Mouse (Mus musculus): ENCODE data around the gene Spata16. TPM values are rescaled to one million over a fixed set of nuclear protein-coding genes. Genes with fewer than 3 reads are reported as not detected.

The Spata16 gene
- total and polyA plus RNA-seq, 3 experiments = not detected

DNA sequence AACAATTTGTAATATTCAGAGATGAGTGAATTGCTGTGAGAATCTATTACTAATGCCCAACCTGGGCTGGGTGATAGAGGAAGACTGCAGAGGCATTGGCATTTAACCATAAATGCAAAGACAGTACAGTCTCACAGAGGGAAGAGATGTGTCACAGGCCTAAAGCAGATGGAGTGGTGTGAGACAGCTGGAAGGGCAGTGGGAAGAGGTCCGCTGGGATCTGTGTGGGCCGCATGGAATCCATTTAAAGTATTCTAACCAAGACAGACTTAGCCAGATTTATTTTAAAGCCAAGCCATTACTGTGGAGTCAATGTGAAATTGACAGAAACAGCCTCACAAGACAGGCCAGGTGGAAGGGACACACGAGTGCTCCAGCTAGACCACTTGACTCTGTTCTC lies 343.0 kb downstream of the Spata16 start:
- no peak overlapping the region for H3K9ac ChIP-seq (ENCODE audit: insufficient read depth, low read depth)
- in situ Hi-C loops (cut with MboI; ENCODE audit: low pct_ligation_motif_present, low pct_unique_long_range_greater_than_20kb, low sequenced_read_pairs) = no loop called here
- H3K27ac ChIP-seq (ENCODE audit: insufficient read depth, low read depth) = no peak overlapping the region
- no peaks in the 10 kb centered on the region for H3K27me3 ChIP-seq (replicated peaks)
- H3K9me3 ChIP-seq (replicated peaks; ENCODE audit: low read length) = no peaks in the 10 kb centered on the region
- H3K4me3 ChIP-seq (replicated peaks in 1 of 3; ENCODE audit: low read depth in 2 of 3, low read length in 2 of 3, poor library complexity in 1 of 3) = no peak overlapping the region
- TF ChIP-seq CTCF (conservative IDR thresholded peaks at IDR 0.05 in 1 of 2, IDR thresholded peaks at IDR 0.05 in 1 of 2; ENCODE audit: low read depth in 2 of 2, low read length in 2 of 2) (no peak), CHD2 (IDR thresholded peaks at IDR 0.05; ENCODE audit: low read length) (no peak), MEF2A (IDR thresholded peaks at IDR 0.05; ENCODE audit: borderline replicate concordance, low read depth, low read length) (no peak), POLR2A (IDR thresholded peaks at IDR 0.05; ENCODE audit: low read depth, low read length) (no peak), UBTF (IDR thresholded peaks at IDR 0.05; ENCODE audit: low read depth, low read length) (no peak), SIN3A (IDR thresholded peaks at IDR 0.05; ENCODE audit: low read length) (no peak), TCF12 (IDR thresholded peaks at IDR 0.05; ENCODE audit: low read depth, low read length) (no peak), MYC (IDR thresholded peaks at IDR 0.05; ENCODE audit: low read depth, low read length) (no peak), GABPA (IDR thresholded peaks at IDR 0.05; ENCODE audit: insufficient replicate concordance, low read depth, low read length) (no peak), USF1 (IDR thresholded peaks at IDR 0.05; ENCODE audit: low read depth, low read length) (no peak), BHLHE40 (IDR thresholded peaks at IDR 0.05; ENCODE audit: low read depth, low read length) (no peak), E2F4 (IDR thresholded peaks at IDR 0.05; ENCODE audit: insufficient replicate concordance, low read depth, low read length) (no peak), TBP (conservative IDR thresholded peaks at IDR 0.05; ENCODE audit: low read depth, low read length) (no peak), ZKSCAN1 (IDR thresholded peaks at IDR 0.05; ENCODE audit: borderline replicate concordance, low read depth, low read length) (no peak), CHD1 (IDR thresholded peaks at IDR 0.05; ENCODE audit: low read depth, low read length) (no peak)
- H3K79me2 ChIP-seq (replicated peaks; ENCODE audit: control insufficient read depth, extremely low read depth, insufficient read depth, poor library complexity, severe bottlenecking) = no peaks in the 10 kb centered on the region
- H3K4me2 ChIP-seq (ENCODE audit: insufficient read depth, low read depth, poor library complexity, severe bottlenecking) = no peak overlapping the region
- no peak for DNase-seq (ENCODE audit: extremely low read depth)
- H3K4me1 ChIP-seq (ENCODE audit: control insufficient read depth in 1 of 2, insufficient read depth in 2 of 2) = no peaks in the 10 kb centered on the region
- H3K36me3 ChIP-seq (replicated peaks in 1 of 2; ENCODE audit: control insufficient read depth in 1 of 2, insufficient read depth in 1 of 2, low read length in 1 of 2) = no peaks in the 10 kb centered on the region
- dilution Hi-C loops (cut with MboI; ENCODE audit: extremely low pct_ligation_motif_present, extremely low pct_unique_long_range_greater_than_20kb, low sequenced_read_pairs) = no loop called here

DNA sequence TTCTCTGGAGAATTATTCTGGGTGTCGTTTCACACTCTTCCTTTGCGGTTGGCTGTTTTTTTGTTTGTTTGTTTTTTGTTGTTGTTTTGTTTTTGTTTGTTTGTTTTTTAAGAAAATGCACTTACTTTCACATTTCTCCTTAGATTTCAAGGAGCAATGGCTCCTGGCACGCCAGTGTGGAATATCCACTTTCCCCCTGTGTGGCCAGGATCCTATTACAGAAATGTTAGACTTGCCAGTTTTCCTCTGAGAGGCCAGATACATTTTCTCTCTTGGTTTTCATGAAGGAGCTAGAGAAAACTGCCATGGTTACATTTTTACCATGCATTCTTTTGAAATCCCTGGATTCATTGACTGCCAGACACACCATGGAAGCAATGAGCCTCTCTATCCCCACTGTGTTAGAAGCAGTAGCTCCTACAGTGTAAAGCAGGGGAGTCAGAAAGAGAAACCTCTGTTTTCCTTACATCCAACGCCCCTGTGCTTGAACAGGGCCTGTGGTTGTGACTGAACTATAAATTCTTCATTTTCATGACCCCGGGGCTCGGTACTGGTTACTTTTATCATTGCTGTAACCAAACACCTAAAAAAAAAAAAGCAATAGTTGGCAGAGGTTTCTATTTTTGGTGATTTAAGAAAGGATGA lies 344.7 kb downstream of the Spata16 start:
- TF ChIP-seq ZNF384 (IDR thresholded peaks at IDR 0.05; ENCODE audit: low read depth, low read length) (no peak), MXI1 (IDR thresholded peaks at IDR 0.05; ENCODE audit: low read depth, low read length) (no peak), E2F4 (IDR thresholded peaks at IDR 0.05; ENCODE audit: insufficient replicate concordance, low read depth, low read length) (no peak), MAFK (IDR thresholded peaks at IDR 0.05; ENCODE audit: insufficient replicate concordance, low read length) (no peak), MAX (IDR thresholded peaks at IDR 0.05; ENCODE audit: low read length) (no peak), RAD21 (IDR thresholded peaks at IDR 0.05; ENCODE audit: low read depth, low read length) (no peak), MYC (IDR thresholded peaks at IDR 0.05; ENCODE audit: low read depth, low read length) (no peak), RCOR1 (conservative IDR thresholded peaks at IDR 0.05; ENCODE audit: low read depth, low read length) (no peak), ZC3H11A (IDR thresholded peaks at IDR 0.05; ENCODE audit: low read depth, low read length) (no peak), MEF2A (IDR thresholded peaks at IDR 0.05; ENCODE audit: borderline replicate concordance, low read depth, low read length) (no peak)
- no peaks in the 10 kb centered on the region for H3K4me1 ChIP-seq (ENCODE audit: control insufficient read depth in 1 of 2, insufficient read depth in 2 of 2)
- no peak overlapping the region for H3K9ac ChIP-seq (ENCODE audit: insufficient read depth, low read depth)
- dilution Hi-C loops (cut with MboI; ENCODE audit: extremely low pct_ligation_motif_present, extremely low pct_unique_long_range_greater_than_20kb, low sequenced_read_pairs) (no loop called here), in situ Hi-C loops (cut with MboI; ENCODE audit: low pct_ligation_motif_present, low pct_unique_long_range_greater_than_20kb, low sequenced_read_pairs) (no loop called here)
- no peak for DNase-seq (ENCODE audit: extremely low read depth)
- H3K4me3 ChIP-seq (replicated peaks in 1 of 3; ENCODE audit: low read depth in 2 of 3, low read length in 2 of 3, poor library complexity in 1 of 3) = no peak overlapping the region
- no peak overlapping the region for H3K4me2 ChIP-seq (ENCODE audit: insufficient read depth, low read depth, poor library complexity, severe bottlenecking)
- H3K79me2 ChIP-seq (replicated peaks; ENCODE audit: control insufficient read depth, extremely low read depth, insufficient read depth, poor library complexity, severe bottlenecking) = no peaks in the 10 kb centered on the region
- no peaks in the 10 kb centered on the region for H3K9me3 ChIP-seq (replicated peaks; ENCODE audit: low read length)
- no peaks in the 10 kb centered on the region for H3K36me3 ChIP-seq (replicated peaks in 1 of 2; ENCODE audit: control insufficient read depth in 1 of 2, insufficient read depth in 1 of 2, low read length in 1 of 2)
- no peak overlapping the region for H3K27ac ChIP-seq (ENCODE audit: insufficient read depth, low read depth)
- H3K27me3 ChIP-seq (replicated peaks) = no peaks in the 10 kb centered on the region

All from CH12.LX (cell line).